Mouse (Mus musculus): Measurements from ENCODE around the gene Adrm1.

The Adrm1 gene

GRCm38 (mm10) chr2:180217587-180217986, 46.3 kb downstream of the Adrm1 start:
- no peak for DNase-seq (ENCODE audit: low read depth, low spot score)

- DNase-seq (ENCODE audit: low read depth, low spot score): no peak
Observed at GRCm38 (mm10) chr2:180218241-180218640, 47.0 kb downstream of the Adrm1 start.

GRCm38 (mm10) chr2:180218677-180219076, 47.4 kb downstream of the Adrm1 start:
- no peak for DNase-seq (ENCODE audit: low read depth, low spot score)

GRCm38 (mm10) chr2:180219145-180219943, 48.1 kb downstream of the Adrm1 start:
- no peak for DNase-seq (ENCODE audit: low read depth, low spot score)

- no peak for DNase-seq (ENCODE audit: low read depth, low spot score)
Observed at GRCm38 (mm10) chr2:180220165-180220564, 48.9 kb downstream of the Adrm1 start.

GRCm38 (mm10) chr2:180221051-180221450, 49.8 kb downstream of the Adrm1 start:
- DNase-seq (ENCODE audit: low read depth, low spot score): no peak

GRCm38 (mm10) chr2:180222250-180222649, 51.0 kb downstream of the Adrm1 start:
- DNase-seq (ENCODE audit: low read depth, low spot score): no peak

- DNase-seq (ENCODE audit: low read depth, low spot score): no peak
Observed at GRCm38 (mm10) chr2:180224647-180225043, 53.4 kb downstream of the Adrm1 start.

- no peak for DNase-seq (ENCODE audit: low read depth, low spot score)
Observed at GRCm38 (mm10) chr2:180225044-180225761, 53.9 kb downstream of the Adrm1 start.

All from brain, embryonic 18.5 days (tissue).